Mouse (Mus musculus): Measurements from ENCODE around the gene Meig1. TPM values are rescaled to one million over a fixed set of nuclear protein-coding genes. Genes with fewer than 3 reads are reported as not detected.

The Meig1 gene
- polyA plus RNA-seq, 1 experiment = 1.7 TPM

GRCm38 (mm10) chr2:3387105-3387860, 35.2 kb downstream of the Meig1 start:
- DNase-seq = no peak
- Histone ChIP-seq H3K4me1 (ENCODE audit: control insufficient read depth, insufficient read depth, low read length) (no peaks in the 10 kb centered on the region), H3K4me3 (replicated peaks; ENCODE audit: extremely low read depth, low read depth, low read length) (no peak overlapping the region)
- 79% methylated on average over 6 of the region's 6 CpGs for WGBS
- no peak for TF ChIP-seq POLR2A (IDR thresholded peaks at IDR 0.05; ENCODE audit: borderline replicate concordance, extremely low read depth, low read depth, low read length)
- no peak for TF ChIP-seq CTCF (IDR thresholded peaks at IDR 0.05; ENCODE audit: insufficient read depth, low read length)

- TF ChIP-seq POLR2A (IDR thresholded peaks at IDR 0.05; ENCODE audit: borderline replicate concordance, extremely low read depth, low read depth, low read length) (no peak), CTCF (IDR thresholded peaks at IDR 0.05; ENCODE audit: insufficient read depth, low read length) (no peak)
- Histone ChIP-seq H3K4me3 (replicated peaks; ENCODE audit: extremely low read depth, low read depth, low read length) (no peak overlapping the region), H3K4me1 (ENCODE audit: control insufficient read depth, insufficient read depth, low read length) (no peaks in the 10 kb centered on the region)
- 62% methylated on average over 4 of the region's 4 CpGs for WGBS
- DNase-seq = no peak
Observed at GRCm38 (mm10) chr2:3365127-3365526, 57.3 kb downstream of the Meig1 start.

GRCm38 (mm10) chr2:3361067-3361466, 61.4 kb downstream of the Meig1 start:
- TF ChIP-seq CTCF (IDR thresholded peaks at IDR 0.05; ENCODE audit: insufficient read depth, low read length) (no peak), POLR2A (IDR thresholded peaks at IDR 0.05; ENCODE audit: borderline replicate concordance, extremely low read depth, low read depth, low read length) (no peak)
- Histone ChIP-seq H3K4me1 (ENCODE audit: control insufficient read depth, insufficient read depth, low read length) (no peaks in the 10 kb centered on the region), H3K4me3 (replicated peaks; ENCODE audit: extremely low read depth, low read depth, low read length) (no peak overlapping the region)
- WGBS = 78% methylated on average over 3 of the region's 3 CpGs
- DNase-seq = no peak

Other genes with a start within 250 kb of the Meig1 start
- 5.0 and 6.8 TPM in 2 replicates for gene Nmt2, start 138.4 kb downstream of the Meig1 start, polyA plus RNA-seq (2012; rRNA removed)
- 1.1 and 2.2 TPM in 2 replicates for gene Rpp38, start 90.0 kb downstream of the Meig1 start, polyA plus RNA-seq (2012; rRNA removed)
- not detected in 2 replicates for gene Acbd7, start 86.5 kb downstream of the Meig1 start, polyA plus RNA-seq (2012; rRNA removed)
- gene Olah, start 25.4 kb downstream of the Meig1 start, polyA plus RNA-seq (2012; rRNA removed) = not detected in 2 replicates
- 2.4 and 3.5 TPM in 2 replicates for gene Dclre1c, start 1.5 kb upstream of the Meig1 start, polyA plus RNA-seq (2012; rRNA removed)
- 0.25 and 0.26 TPM in 2 replicates for gene Suv39h2, start 52.4 kb upstream of the Meig1 start, polyA plus RNA-seq (2012; rRNA removed)
- 1.2 and 1.3 TPM in 2 replicates for gene Gm45902, start 90.1 kb upstream of the Meig1 start, polyA plus RNA-seq (2012; rRNA removed)
- gene Hspa14, start 90.2 kb upstream of the Meig1 start, polyA plus RNA-seq (2012; rRNA removed) = 19.1 and 25.5 TPM in 2 replicates
- 0.43 and 0.70 TPM in 2 replicates for gene Cdnf, start 90.4 kb upstream of the Meig1 start, polyA plus RNA-seq (2012; rRNA removed)
- gene Fam107b, start 147.8 kb upstream of the Meig1 start, polyA plus RNA-seq (2012; rRNA removed) = 11.1 and 14.7 TPM in 2 replicates

Data from lung, adult 2 months (tissue).